ENCODE assay signal across 9 mouse cellular contexts in the genomic region with DNA sequence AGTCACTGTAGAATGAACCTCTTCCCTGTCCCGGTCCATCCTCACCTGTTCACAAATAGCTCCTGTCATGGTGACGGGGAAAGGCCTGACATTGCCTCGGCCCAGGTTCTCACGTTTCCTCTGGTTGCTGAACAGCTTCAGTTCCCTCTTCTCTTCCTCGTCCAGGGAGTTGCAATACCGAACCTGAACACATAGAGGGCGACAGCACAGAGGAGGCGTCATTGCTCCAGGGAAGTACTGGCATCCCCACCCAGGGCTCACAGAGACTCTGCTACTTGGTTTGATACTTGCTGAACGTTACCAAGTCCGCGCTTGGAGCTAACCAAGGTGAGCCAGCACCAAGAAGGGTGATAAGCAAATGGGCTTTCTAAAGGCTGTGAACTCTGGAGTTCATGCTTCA.
DNase-seq lines count a peak whose midpoint lies in the region; ATAC-seq and TF ChIP-seq lines count a peak whose summit lies in the region.
"Had no signal": no experiment of that assay in that cellular context is flagged by ENCODE, and none has a peak within 500 bp of the region (broad histone marks: within the 10 kb centered on the region; RNA-seq: fewer than 3 reads in every experiment).

No protein-coding gene starts in this region.

- DNase-seq in forebrain, postnatal 0 days: no peak
- peak; percentile 25 for DNase-seq in midbrain, embryonic 14.5 days
- peak; percentile 22 for DNase-seq in c-Kit-positive CD71-negative TER-119-negative erythroid progenitor cells, embryonic 14.5 days (ENCODE audit: low read depth)
- DNase-seq in limb, embryonic 10.5 days (ENCODE audit: low spot score): peak; percentile 36
- DNase-seq in c-Kit-positive CD71-positive TER-119-positive erythroid progenitor cells, embryonic 14.5 days (ENCODE audit: low spot score): no peak
- DNase-seq in urinary bladder, postnatal 25 days (ENCODE audit: low spot score): no peak

- no peak overlapping the region for H3K9ac ChIP-seq in forebrain, postnatal 0 days
- H3K9ac ChIP-seq in forebrain, embryonic 16.5 days (replicated peaks; ENCODE audit: low read depth, low read length): no peak overlapping the region
- no peak overlapping the region for H3K9ac ChIP-seq in midbrain, embryonic 14.5 days (replicated peaks; ENCODE audit: low read length)
- H3K9ac ChIP-seq in midbrain, embryonic 15.5 days: no peak overlapping the region
- H3K9ac ChIP-seq: stomach, embryonic 15.5 days had no signal

- no peaks in the 10 kb centered on the region for H3K9me3 ChIP-seq in forebrain, postnatal 0 days (ENCODE audit: low read length)
- no peaks in the 10 kb centered on the region for H3K9me3 ChIP-seq in forebrain, embryonic 16.5 days (ENCODE audit: control insufficient read depth, low read length)
- no peaks in the 10 kb centered on the region for H3K9me3 ChIP-seq in midbrain, embryonic 14.5 days (ENCODE audit: control insufficient read depth, low read length)
- no peaks in the 10 kb centered on the region for H3K9me3 ChIP-seq in midbrain, embryonic 15.5 days
- H3K9me3 ChIP-seq in limb, embryonic 10.5 days (replicated peaks): no peaks in the 10 kb centered on the region
- H3K9me3 ChIP-seq: stomach, embryonic 15.5 days had no signal

- no peaks in the 10 kb centered on the region for H3K4me1 ChIP-seq in forebrain, postnatal 0 days (ENCODE audit: insufficient read depth)
- no peaks in the 10 kb centered on the region for H3K4me1 ChIP-seq in forebrain, embryonic 16.5 days (replicated peaks; ENCODE audit: control insufficient read depth, insufficient read depth, low read length)
- no peaks in the 10 kb centered on the region for H3K4me1 ChIP-seq in midbrain, embryonic 14.5 days (ENCODE audit: control insufficient read depth, insufficient read depth, low read length)
- no peaks in the 10 kb centered on the region for H3K4me1 ChIP-seq in midbrain, embryonic 15.5 days
- H3K4me1 ChIP-seq in limb, embryonic 10.5 days: peaks cover 17% of the 10 kb centered on the region; the same call in 1 of the 2 replicates
- H3K4me1 ChIP-seq: stomach, embryonic 15.5 days had no signal

- no peaks in the 10 kb centered on the region for H3K27me3 ChIP-seq in forebrain, postnatal 0 days (ENCODE audit: insufficient read depth, low read length)
- H3K27me3 ChIP-seq in forebrain, embryonic 16.5 days (replicated peaks; ENCODE audit: control insufficient read depth, insufficient read depth, low read length): no peaks in the 10 kb centered on the region
- no peaks in the 10 kb centered on the region for H3K27me3 ChIP-seq in midbrain, embryonic 14.5 days (ENCODE audit: control insufficient read depth, insufficient read depth, low read length)
- H3K27me3 ChIP-seq in midbrain, embryonic 15.5 days (replicated peaks): no peaks in the 10 kb centered on the region
- no peaks in the 10 kb centered on the region for H3K27me3 ChIP-seq in limb, embryonic 10.5 days (ENCODE audit: low read depth, poor library complexity, severe bottlenecking)
- H3K27me3 ChIP-seq: stomach, embryonic 15.5 days had no signal

- H3K36me3 ChIP-seq in forebrain, postnatal 0 days (ENCODE audit: insufficient read depth): peaks cover 30% of the 10 kb centered on the region
- H3K36me3 ChIP-seq in forebrain, embryonic 16.5 days (ENCODE audit: control insufficient read depth, insufficient read depth): no peaks in the 10 kb centered on the region
- peaks cover 26% of the 10 kb centered on the region for H3K36me3 ChIP-seq in midbrain, embryonic 14.5 days (ENCODE audit: control insufficient read depth, insufficient read depth, low read length)
- H3K36me3 ChIP-seq in midbrain, embryonic 15.5 days (replicated peaks): peaks cover 16% of the 10 kb centered on the region; the same call in 1 of the 2 replicates
- peaks cover 10% of the 10 kb centered on the region; the same call in 1 of the 2 replicates for H3K36me3 ChIP-seq in limb, embryonic 10.5 days

- H3K4me3 ChIP-seq in forebrain, postnatal 0 days (ENCODE audit: low read depth, low read length): no peak overlapping the region
- H3K4me3 ChIP-seq in forebrain, embryonic 16.5 days (replicated peaks; ENCODE audit: low read length): no peak overlapping the region
- H3K4me3 ChIP-seq in midbrain, embryonic 14.5 days (replicated peaks; ENCODE audit: low read depth, low read length): no peak overlapping the region
- no peak overlapping the region for H3K4me3 ChIP-seq in midbrain, embryonic 15.5 days
- no peak overlapping the region for H3K4me3 ChIP-seq in limb, embryonic 10.5 days
- H3K4me3 ChIP-seq: stomach, embryonic 15.5 days had no signal

- TF ChIP-seq CTCF in forebrain, postnatal 0 days (IDR thresholded peaks at IDR 0.05; ENCODE audit: low read depth): peak; percentile 64

- ATAC-seq in forebrain, postnatal 0 days: no peak
- ATAC-seq in forebrain, embryonic 16.5 days: no peak
- ATAC-seq in midbrain, embryonic 14.5 days (ENCODE audit: low FRiP score, low TSS enrichment): no peak
- no peak for ATAC-seq in midbrain, embryonic 15.5 days (replicated peaks)

- H3K4me2 ChIP-seq in forebrain, postnatal 0 days (ENCODE audit: low read depth): no peak overlapping the region
- H3K4me2 ChIP-seq in forebrain, embryonic 16.5 days (ENCODE audit: low read length): no peak overlapping the region
- no peak overlapping the region for H3K4me2 ChIP-seq in midbrain, embryonic 14.5 days (ENCODE audit: low read length)
- no peak overlapping the region for H3K4me2 ChIP-seq in midbrain, embryonic 15.5 days
- H3K4me2 ChIP-seq: stomach, embryonic 15.5 days had no signal

- no peak overlapping the region for H3K27ac ChIP-seq in forebrain, postnatal 0 days (ENCODE audit: low read depth, low read length)
- no peak overlapping the region for H3K27ac ChIP-seq in forebrain, embryonic 16.5 days (ENCODE audit: low read length)
- no peak overlapping the region for H3K27ac ChIP-seq in midbrain, embryonic 14.5 days (replicated peaks; ENCODE audit: low read depth, low read length)
- no peak overlapping the region for H3K27ac ChIP-seq in midbrain, embryonic 15.5 days
- no peak overlapping the region for H3K27ac ChIP-seq in limb, embryonic 10.5 days
- H3K27ac ChIP-seq: stomach, embryonic 15.5 days had no signal

- WGBS in forebrain, postnatal 0 days: 45% methylated on average over 11 of the region's 11 CpGs
- 47% methylated on average over 11 of the region's 11 CpGs for WGBS in forebrain, embryonic 16.5 days
- WGBS in midbrain, embryonic 14.5 days: 48% methylated on average over 11 of the region's 11 CpGs
- WGBS in midbrain, embryonic 15.5 days: 46% methylated on average over 11 of the region's 11 CpGs
- 52% methylated on average over 11 of the region's 11 CpGs for WGBS in limb, embryonic 10.5 days

Comparison
In these comparisons a context has a peak if more than half of its experiments do, and no peak if none do; other contexts are left out.
1. DNase-seq: peak in midbrain, embryonic 14.5 days (single experiment), c-Kit-positive CD71-negative TER-119-negative erythroid progenitor cells, embryonic 14.5 days (single experiment) and limb, embryonic 10.5 days (single experiment); none in forebrain, postnatal 0 days (single experiment), c-Kit-positive CD71-positive TER-119-positive erythroid progenitor cells, embryonic 14.5 days (single experiment) and urinary bladder, postnatal 25 days (single experiment).